Mouse (Mus musculus): ENCODE data around the gene 4930523C07Rik. TPM values are rescaled to one million over a fixed set of nuclear protein-coding genes. Genes with fewer than 3 reads are reported as not detected.

The 4930523C07Rik gene
- total RNA-seq (2021): 1 to 10 TPM; 4.4 to 6.2 TPM
- long read RNA-seq, experiment 1, full-length matches to known transcripts: 1 of 2 reads
- long read RNA-seq, experiment 1, partial matches to known transcripts: 0 of 2 reads
- long read RNA-seq, experiment 1, other reads (novel, unspliced or antisense): 1 of 2 reads
- long read RNA-seq, experiment 2, full-length matches to known transcripts: 1 of 3 reads
- long read RNA-seq, experiment 2, partial matches to known transcripts: 0 of 3 reads
- long read RNA-seq, experiment 2, other reads (novel, unspliced or antisense): 2 of 3 reads

GRCm38 (mm10) chr1:160044237-160045021 lies at the start of gene 4930523C07Rik:
4930523C07Rik (plus strand) TSS chr1:160044382.
- intact Hi-C loops (cut with DNase I): no loop called here
- DNase-seq (ENCODE audit: low spot score in 2 of 2): peak; percentile 9 to 18

- DNase-seq (ENCODE audit: low spot score in 2 of 2): no peak
- intact Hi-C loops (cut with DNase I): no loop called here
Measured at GRCm38 (mm10) chr1:159997329-159997728, 46.9 kb upstream of the 4930523C07Rik start.

- intact Hi-C loops (cut with DNase I): no loop called here
- DNase-seq (ENCODE audit: low spot score in 2 of 2): no peak
Measured at GRCm38 (mm10) chr1:159998349-159998748, 45.8 kb upstream of the 4930523C07Rik start.

GRCm38 (mm10) chr1:159999232-159999631 lies 45.0 kb upstream of the 4930523C07Rik start:
- intact Hi-C loops (cut with DNase I): no loop called here
- peak in 1 of 2 experiments; percentile 4 for DNase-seq (ENCODE audit: low spot score in 2 of 2)

GRCm38 (mm10) chr1:160005319-160005718 lies 38.9 kb upstream of the 4930523C07Rik start:
- intact Hi-C loops (cut with DNase I): no loop called here
- DNase-seq (ENCODE audit: low spot score in 2 of 2): no peak

GRCm38 (mm10) chr1:160006919-160007588 lies 37.1 kb upstream of the 4930523C07Rik start:
- intact Hi-C loops (cut with DNase I): no loop called here

GRCm38 (mm10) chr1:160013042-160013441 lies 31.1 kb upstream of the 4930523C07Rik start:
- intact Hi-C loops (cut with DNase I): no loop called here
- DNase-seq (ENCODE audit: low spot score in 2 of 2): no peak

More at GRCm38 (mm10) chr1:160006919-160007588, 37.1 kb upstream of the 4930523C07Rik start:
- no peak for DNase-seq (ENCODE audit: low spot score in 2 of 2)

- intact Hi-C loops (cut with DNase I): no loop called here
- DNase-seq (ENCODE audit: low spot score in 2 of 2): no peak
Measured at GRCm38 (mm10) chr1:160024339-160024980, 19.7 kb upstream of the 4930523C07Rik start.

- intact Hi-C loops (cut with DNase I): no loop called here
- DNase-seq (ENCODE audit: low spot score in 2 of 2): no peak
Measured at GRCm38 (mm10) chr1:160025146-160025894, 18.9 kb upstream of the 4930523C07Rik start.

GRCm38 (mm10) chr1:160025895-160026255 lies 18.3 kb upstream of the 4930523C07Rik start:
- intact Hi-C loops (cut with DNase I): no loop called here
- no peak for DNase-seq (ENCODE audit: low spot score in 2 of 2)

GRCm38 (mm10) chr1:160027939-160028338 lies 16.2 kb upstream of the 4930523C07Rik start:
- intact Hi-C loops (cut with DNase I): no loop called here
- peak in 1 of 2 experiments; percentile 33 for DNase-seq (ENCODE audit: low spot score in 2 of 2)

GRCm38 (mm10) chr1:160033948-160034598 lies 10.1 kb upstream of the 4930523C07Rik start:
- DNase-seq (ENCODE audit: low spot score in 2 of 2): no peak
- intact Hi-C loops (cut with DNase I): no loop called here

GRCm38 (mm10) chr1:160035561-160035960 lies 8.6 kb upstream of the 4930523C07Rik start:
- intact Hi-C loops (cut with DNase I): no loop called here
- no peak for DNase-seq (ENCODE audit: low spot score in 2 of 2)

- DNase-seq (ENCODE audit: low spot score in 2 of 2): peak; percentile 44 to 72
- intact Hi-C loops (cut with DNase I): no loop called here
Measured at GRCm38 (mm10) chr1:160036996-160037521, 7.1 kb upstream of the 4930523C07Rik start.

GRCm38 (mm10) chr1:160039951-160040645 lies 4.1 kb upstream of the 4930523C07Rik start:
- intact Hi-C loops (cut with DNase I): no loop called here

GRCm38 (mm10) chr1:160041264-160041775 lies 2.9 kb upstream of the 4930523C07Rik start:
- intact Hi-C loops (cut with DNase I): no loop called here

More at GRCm38 (mm10) chr1:160039951-160040645, 4.1 kb upstream of the 4930523C07Rik start:
- DNase-seq (ENCODE audit: low spot score in 2 of 2): no peak

GRCm38 (mm10) chr1:160042351-160042750 lies 1.8 kb upstream of the 4930523C07Rik start:
- DNase-seq (ENCODE audit: low spot score in 2 of 2): no peak
- intact Hi-C loops (cut with DNase I): no loop called here

More at GRCm38 (mm10) chr1:160041264-160041775, 2.9 kb upstream of the 4930523C07Rik start:
- no peak for DNase-seq (ENCODE audit: low spot score in 2 of 2)
